Mouse (Mus musculus): ENCODE measurements around the gene 4930404H24Rik. TPM values are rescaled to one million over a fixed set of nuclear protein-coding genes. Genes with fewer than 3 reads are reported as not detected.

4930404H24Rik gene
- polyA plus RNA-seq, 1 experiment from 2014 or later = not detected

DNA sequence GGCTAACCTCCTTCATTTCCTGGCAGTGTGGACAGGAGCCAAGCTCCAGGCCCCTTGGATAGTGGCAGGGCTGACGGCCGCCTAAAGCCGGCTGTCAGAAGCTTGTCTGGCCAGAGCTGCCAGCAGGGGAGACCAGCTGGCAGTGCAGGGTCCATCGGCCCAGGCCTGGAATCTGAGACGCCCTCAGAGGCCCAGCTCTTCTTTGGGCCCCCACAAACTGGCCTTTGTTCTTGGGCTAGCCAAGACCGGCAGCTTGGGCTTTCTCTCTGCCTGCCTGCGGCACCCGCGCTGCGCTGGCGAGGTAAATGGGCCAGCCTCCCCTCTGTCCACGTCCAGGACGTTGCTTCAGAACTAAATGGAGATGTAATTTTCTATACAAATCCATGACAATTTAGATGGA is 4.3 kb downstream of the 4930404H24Rik start:
- Histone ChIP-seq H3K27me3 (ENCODE audit: control insufficient read depth, insufficient read depth, low read length) (no peaks in the 10 kb centered on the region), H3K4me3 (ENCODE audit: control insufficient read depth in 1 of 2, insufficient read depth in 1 of 2, low read depth in 1 of 2, low read length in 2 of 2) (no peak overlapping the region), H3K4me2 (ENCODE audit: low read length) (no peak overlapping the region), H3K36me3 (ENCODE audit: control insufficient read depth, insufficient read depth, low read length) (no peaks in the 10 kb centered on the region), H3K9me3 (ENCODE audit: control insufficient read depth, low read length) (no peaks in the 10 kb centered on the region), H3K4me1 (ENCODE audit: control insufficient read depth in 2 of 2, insufficient read depth in 2 of 2, low read length in 2 of 2) (peaks cover 41 to 51% of the 10 kb centered on the region in 2 experiments), H3K27ac (replicated peaks in 1 of 2; ENCODE audit: control insufficient read depth in 1 of 2, insufficient read depth in 1 of 2, low read depth in 2 of 2, low read length in 2 of 2) (peak overlapping the region; percentile 58 to 68; a peak in 3 of 4 replicates), H3K9ac (ENCODE audit: low read length) (peak overlapping the region; percentile 45; the same call in 1 of the 2 replicates)
- no peak for ATAC-seq (ENCODE audit: insufficient number of reproducible peaks, insufficient read depth, low FRiP score, low read depth)
- WGBS = 54% methylated on average over 13 of the region's 13 CpGs

DNA sequence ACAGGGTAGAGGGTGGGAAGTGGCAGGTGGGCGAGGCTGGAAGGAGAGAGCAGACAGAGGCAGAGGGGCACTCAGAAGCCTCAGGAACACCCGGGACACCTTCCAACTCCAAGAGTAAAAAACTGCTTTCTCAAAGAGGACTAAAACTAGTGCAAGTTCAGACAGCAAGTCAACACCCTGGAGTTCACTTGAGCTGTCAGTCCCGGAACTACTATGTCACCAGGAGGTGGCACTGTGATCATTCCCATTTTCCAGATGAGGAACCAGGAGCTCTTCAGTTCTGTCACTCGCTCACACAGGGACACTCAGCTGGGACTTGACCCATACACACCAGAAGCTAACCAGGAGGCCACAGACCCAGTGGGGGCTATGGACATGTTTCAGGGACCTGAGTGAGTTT is 6.6 kb downstream of the 4930404H24Rik start:
- H3K9me3 ChIP-seq (ENCODE audit: control insufficient read depth, low read length) = no peaks in the 10 kb centered on the region
- no peaks in the 10 kb centered on the region for H3K27me3 ChIP-seq (ENCODE audit: control insufficient read depth, insufficient read depth, low read length)
- no peak overlapping the region for H3K27ac ChIP-seq (replicated peaks in 1 of 2; ENCODE audit: control insufficient read depth in 1 of 2, insufficient read depth in 1 of 2, low read depth in 2 of 2, low read length in 2 of 2)
- no peak overlapping the region for H3K9ac ChIP-seq (ENCODE audit: low read length)
- peaks cover 27 to 35% of the 10 kb centered on the region in 2 experiments for H3K4me1 ChIP-seq (ENCODE audit: control insufficient read depth in 2 of 2, insufficient read depth in 2 of 2, low read length in 2 of 2)
- no peak for ATAC-seq (ENCODE audit: insufficient number of reproducible peaks, insufficient read depth, low FRiP score, low read depth)
- 59% methylated on average over 4 of the region's 4 CpGs for whole genome bisulfite sequencing
- H3K36me3 ChIP-seq (ENCODE audit: control insufficient read depth, insufficient read depth, low read length) = no peaks in the 10 kb centered on the region
- no peak overlapping the region for H3K4me3 ChIP-seq (ENCODE audit: control insufficient read depth in 1 of 2, insufficient read depth in 1 of 2, low read depth in 1 of 2, low read length in 2 of 2)
- H3K4me2 ChIP-seq (ENCODE audit: low read length) = no peak overlapping the region

DNA sequence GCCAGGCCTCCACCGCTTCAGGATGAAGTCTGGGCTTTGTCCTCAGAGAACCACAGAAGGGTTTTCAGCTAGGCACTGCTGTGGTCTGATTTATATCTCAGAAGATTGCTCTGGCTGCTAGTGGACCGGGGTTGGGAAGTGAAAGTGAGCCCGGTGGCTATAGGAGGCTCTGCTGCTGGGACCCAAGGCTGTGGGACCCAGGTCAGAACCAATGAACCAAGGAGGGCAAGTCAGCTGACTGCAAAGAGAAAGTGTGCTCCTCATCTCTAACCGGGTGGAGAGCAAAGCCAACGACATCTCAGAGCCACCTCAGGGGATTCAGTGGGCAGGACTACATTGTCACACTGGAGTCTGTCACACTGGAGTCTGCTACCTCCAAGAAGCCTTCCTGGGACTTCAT is 13.8 kb downstream of the 4930404H24Rik start:
- no peaks in the 10 kb centered on the region for H3K9me3 ChIP-seq (ENCODE audit: control insufficient read depth, low read length)
- no peak overlapping the region for H3K27ac ChIP-seq (replicated peaks in 1 of 2; ENCODE audit: control insufficient read depth in 1 of 2, insufficient read depth in 1 of 2, low read depth in 2 of 2, low read length in 2 of 2)
- H3K27me3 ChIP-seq (ENCODE audit: control insufficient read depth, insufficient read depth, low read length) = no peaks in the 10 kb centered on the region
- no peak overlapping the region for H3K4me3 ChIP-seq (ENCODE audit: control insufficient read depth in 1 of 2, insufficient read depth in 1 of 2, low read depth in 1 of 2, low read length in 2 of 2)
- peaks cover 7 to 19% of the 10 kb centered on the region in 2 experiments; a peak in 3 of 4 replicates for H3K4me1 ChIP-seq (ENCODE audit: control insufficient read depth in 2 of 2, insufficient read depth in 2 of 2, low read length in 2 of 2)
- no peak for ATAC-seq (ENCODE audit: insufficient number of reproducible peaks, insufficient read depth, low FRiP score, low read depth)
- no peak overlapping the region for H3K4me2 ChIP-seq (ENCODE audit: low read length)
- 77% methylated on average over 5 of the region's 5 CpGs for WGBS
- H3K36me3 ChIP-seq (ENCODE audit: control insufficient read depth, insufficient read depth, low read length) = no peaks in the 10 kb centered on the region
- no peak overlapping the region for H3K9ac ChIP-seq (ENCODE audit: low read length)

DNA sequence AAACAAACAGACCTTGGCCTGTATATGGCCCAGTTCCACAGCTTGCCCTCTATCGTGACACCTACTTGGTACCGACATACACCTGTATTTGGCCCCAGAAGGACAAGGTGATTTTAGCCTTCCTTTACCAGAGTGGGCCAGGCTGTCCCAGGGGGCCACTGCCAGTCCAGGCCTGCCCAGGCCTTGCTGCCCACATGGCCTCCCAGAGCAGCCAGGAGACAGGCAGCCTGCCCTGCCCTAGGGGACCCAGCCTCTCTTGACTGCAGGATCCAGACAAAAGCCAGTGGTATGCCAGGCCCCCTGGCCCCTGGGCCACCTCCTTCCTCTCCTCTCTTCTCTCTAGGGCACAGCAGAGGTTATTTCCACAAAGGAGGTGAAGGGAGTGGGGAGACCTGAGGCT is 15.4 kb downstream of the 4930404H24Rik start:
- 90% methylated on average over 2 of the region's 2 CpGs for WGBS
- H3K9ac ChIP-seq (ENCODE audit: low read length) = no peak overlapping the region

DNA sequence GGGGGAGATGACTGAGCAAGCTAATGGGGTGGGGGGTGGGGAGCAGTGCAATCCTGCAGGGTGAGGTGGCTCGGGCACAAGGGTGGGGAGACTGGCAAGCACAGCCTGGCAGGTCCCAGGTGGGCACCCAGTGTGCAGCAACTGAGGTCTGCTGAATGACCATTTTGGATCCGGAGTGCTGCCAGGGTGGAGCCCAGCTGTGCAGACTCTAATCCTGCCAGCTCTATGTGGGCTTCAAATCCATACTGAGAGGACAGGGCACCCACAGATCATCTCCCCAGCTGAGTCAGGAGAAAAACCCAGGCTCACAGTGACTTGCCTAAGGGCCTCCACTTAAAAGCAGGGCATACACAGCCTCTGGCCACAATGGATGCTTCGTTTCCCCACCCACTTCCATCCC is 15.8 kb downstream of the 4930404H24Rik start:
- H3K9me3 ChIP-seq (ENCODE audit: control insufficient read depth, low read length) = no peaks in the 10 kb centered on the region
- ATAC-seq (ENCODE audit: insufficient number of reproducible peaks, insufficient read depth, low FRiP score, low read depth) = no peak
- H3K36me3 ChIP-seq (ENCODE audit: control insufficient read depth, insufficient read depth, low read length) = no peaks in the 10 kb centered on the region
- H3K9ac ChIP-seq (ENCODE audit: low read length) = no peak overlapping the region
- H3K27ac ChIP-seq (replicated peaks in 1 of 2; ENCODE audit: control insufficient read depth in 1 of 2, insufficient read depth in 1 of 2, low read depth in 2 of 2, low read length in 2 of 2) = no peak overlapping the region
- H3K27me3 ChIP-seq (ENCODE audit: control insufficient read depth, insufficient read depth, low read length) = no peaks in the 10 kb centered on the region
- 71% methylated on average over 3 of the region's 3 CpGs for WGBS
- no peak overlapping the region for H3K4me3 ChIP-seq (ENCODE audit: control insufficient read depth in 1 of 2, insufficient read depth in 1 of 2, low read depth in 1 of 2, low read length in 2 of 2)
- no peak overlapping the region for H3K4me2 ChIP-seq (ENCODE audit: low read length)
- peaks cover 16 to 33% of the 10 kb centered on the region in 2 experiments; a peak in 3 of 4 replicates for H3K4me1 ChIP-seq (ENCODE audit: control insufficient read depth in 2 of 2, insufficient read depth in 2 of 2, low read length in 2 of 2)

More for the DNA sequence above, 15.4 kb downstream of the 4930404H24Rik start:
- no peak for ATAC-seq (ENCODE audit: insufficient number of reproducible peaks, insufficient read depth, low FRiP score, low read depth)
- no peaks in the 10 kb centered on the region for H3K9me3 ChIP-seq (ENCODE audit: control insufficient read depth, low read length)
- no peak overlapping the region for H3K27ac ChIP-seq (replicated peaks in 1 of 2; ENCODE audit: control insufficient read depth in 1 of 2, insufficient read depth in 1 of 2, low read depth in 2 of 2, low read length in 2 of 2)
- H3K4me2 ChIP-seq (ENCODE audit: low read length) = no peak overlapping the region
- no peak overlapping the region for H3K4me3 ChIP-seq (ENCODE audit: control insufficient read depth in 1 of 2, insufficient read depth in 1 of 2, low read depth in 1 of 2, low read length in 2 of 2)
- no peaks in the 10 kb centered on the region for H3K36me3 ChIP-seq (ENCODE audit: control insufficient read depth, insufficient read depth, low read length)
- no peaks in the 10 kb centered on the region for H3K27me3 ChIP-seq (ENCODE audit: control insufficient read depth, insufficient read depth, low read length)
- H3K4me1 ChIP-seq (ENCODE audit: control insufficient read depth in 2 of 2, insufficient read depth in 2 of 2, low read length in 2 of 2) = peaks cover 15 to 33% of the 10 kb centered on the region in 2 experiments; a peak in 3 of 4 replicates

DNA sequence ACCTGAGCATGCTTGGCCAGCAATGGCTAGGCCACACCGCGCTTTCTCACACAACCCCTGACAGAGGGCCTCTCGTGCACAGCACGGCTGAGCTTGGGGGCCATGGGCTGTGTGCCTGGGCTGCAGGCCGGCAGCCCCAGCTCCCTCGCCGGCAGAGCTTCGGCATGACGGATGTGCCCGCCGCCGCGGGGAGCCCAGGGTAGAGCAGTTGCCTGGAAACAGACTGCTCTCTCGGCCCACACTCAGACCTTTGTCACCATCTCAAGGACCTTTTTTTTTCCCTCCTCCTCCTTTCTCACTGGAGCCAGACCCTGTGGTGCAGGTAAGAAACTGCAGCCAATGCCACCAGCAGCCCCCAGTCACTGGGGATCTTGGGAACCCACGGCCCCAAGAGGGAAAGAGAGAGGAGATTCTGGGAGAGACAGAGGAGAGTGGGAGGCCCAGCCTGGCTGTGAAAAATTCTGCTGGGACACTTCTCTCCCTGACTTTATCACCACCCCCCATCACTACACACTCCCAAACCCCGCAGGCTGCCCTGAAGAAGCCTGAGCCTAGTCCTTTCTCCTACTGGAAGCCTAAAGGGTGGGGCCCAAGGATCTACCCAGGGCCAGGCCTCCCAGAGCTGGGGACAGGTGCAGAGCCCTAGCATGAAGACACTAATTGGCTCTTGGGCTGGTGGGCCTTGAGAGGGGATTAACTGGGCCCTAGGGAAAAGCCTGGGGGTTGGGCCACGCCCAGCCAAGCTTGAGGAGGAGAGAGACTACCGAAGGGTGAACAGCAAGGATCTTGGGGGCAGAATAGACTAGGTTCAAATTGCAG is 16.8 kb downstream of the 4930404H24Rik start:
- H3K4me1 ChIP-seq (ENCODE audit: control insufficient read depth in 2 of 2, insufficient read depth in 2 of 2, low read length in 2 of 2) = peaks cover 16 to 33% of the 10 kb centered on the region in 2 experiments; a peak in 3 of 4 replicates
- 19% methylated on average over 17 of the region's 18 CpGs for WGBS
- peak overlapping the region; percentile 31 for H3K9ac ChIP-seq (ENCODE audit: low read length)
- no peak overlapping the region for H3K4me3 ChIP-seq (ENCODE audit: control insufficient read depth in 1 of 2, insufficient read depth in 1 of 2, low read depth in 1 of 2, low read length in 2 of 2)
- H3K36me3 ChIP-seq (ENCODE audit: control insufficient read depth, insufficient read depth, low read length) = no peaks in the 10 kb centered on the region
- H3K27ac ChIP-seq (replicated peaks in 1 of 2; ENCODE audit: control insufficient read depth in 1 of 2, insufficient read depth in 1 of 2, low read depth in 2 of 2, low read length in 2 of 2) = peak overlapping the region in 1 of 2 experiments; percentile 7; a peak in 1 of 4 replicates
- ATAC-seq (ENCODE audit: insufficient number of reproducible peaks, insufficient read depth, low FRiP score, low read depth) = no peak
- H3K27me3 ChIP-seq (ENCODE audit: control insufficient read depth, insufficient read depth, low read length) = no peaks in the 10 kb centered on the region
- no peaks in the 10 kb centered on the region for H3K9me3 ChIP-seq (ENCODE audit: control insufficient read depth, low read length)
- peak overlapping the region; percentile 24; the same call in 1 of the 2 replicates for H3K4me2 ChIP-seq (ENCODE audit: low read length)

DNA sequence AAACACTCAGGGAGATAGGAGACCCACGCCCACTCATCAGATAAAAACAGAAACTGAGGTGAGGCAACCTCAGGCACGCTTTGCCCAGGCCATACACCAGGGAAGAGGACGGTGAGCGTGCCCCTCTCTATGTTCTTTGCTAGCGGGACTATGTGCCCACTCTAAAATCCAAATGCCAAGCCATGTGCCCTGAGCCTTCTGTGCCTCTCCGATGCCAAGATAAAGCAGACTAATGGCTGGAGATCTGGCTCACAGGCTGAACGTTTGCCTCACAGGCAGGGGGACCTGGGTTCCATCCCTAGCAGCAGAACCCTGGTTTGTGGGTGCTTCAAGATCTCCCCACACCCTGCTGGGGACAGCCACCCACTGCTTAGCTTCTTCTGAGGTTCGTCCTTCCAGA is 17.5 kb downstream of the 4930404H24Rik start:
- H3K4me3 ChIP-seq (ENCODE audit: control insufficient read depth in 1 of 2, insufficient read depth in 1 of 2, low read depth in 1 of 2, low read length in 2 of 2) = no peak overlapping the region
- no peak for ATAC-seq (ENCODE audit: insufficient number of reproducible peaks, insufficient read depth, low FRiP score, low read depth)
- no peak overlapping the region for H3K27ac ChIP-seq (replicated peaks in 1 of 2; ENCODE audit: control insufficient read depth in 1 of 2, insufficient read depth in 1 of 2, low read depth in 2 of 2, low read length in 2 of 2)
- H3K9me3 ChIP-seq (ENCODE audit: control insufficient read depth, low read length) = no peaks in the 10 kb centered on the region
- WGBS = 86% methylated on average over 8 of the region's 8 CpGs
- no peaks in the 10 kb centered on the region for H3K27me3 ChIP-seq (ENCODE audit: control insufficient read depth, insufficient read depth, low read length)
- H3K4me2 ChIP-seq (ENCODE audit: low read length) = no peak overlapping the region
- no peaks in the 10 kb centered on the region for H3K36me3 ChIP-seq (ENCODE audit: control insufficient read depth, insufficient read depth, low read length)
- H3K9ac ChIP-seq (ENCODE audit: low read length) = no peak overlapping the region
- peaks cover 18 to 37% of the 10 kb centered on the region in 2 experiments; a peak in 3 of 4 replicates for H3K4me1 ChIP-seq (ENCODE audit: control insufficient read depth in 2 of 2, insufficient read depth in 2 of 2, low read length in 2 of 2)
